Mouse (Mus musculus) megakaryocyte, embryonic 14.5 days (primary cell): ENCODE measurements around the gene Dnm3.

Experiments used
- FLI1 ChIP-seq: IDR thresholded peaks from 2 replicates; pipeline ENCODE4 v1.6.1; 2012; ENCODE audit warnings: low read length, inconsistent platforms, mixed read lengths
- GATA1 ChIP-seq: IDR thresholded peaks from 3 replicates; pipeline ENCODE4 v1.6.1; 2012; ENCODE audit warnings: mixed read lengths, low read length, inconsistent platforms, borderline replicate concordance

- TF ChIP-seq GATA1 (no peak), FLI1 (no peak)
Observed at GRCm38 (mm10) chr1:162076581-162077001, 401.2 kb downstream of the Dnm3 start.
